Mouse (Mus musculus): ENCODE measurements at regions not wholly inside any gene's neighbourhood (a gene's known extent, or its start where the extent isn't known, plus 50 kb on each side); places are given as distances from the start of the nearest gene placed in this dataset.

DNA sequence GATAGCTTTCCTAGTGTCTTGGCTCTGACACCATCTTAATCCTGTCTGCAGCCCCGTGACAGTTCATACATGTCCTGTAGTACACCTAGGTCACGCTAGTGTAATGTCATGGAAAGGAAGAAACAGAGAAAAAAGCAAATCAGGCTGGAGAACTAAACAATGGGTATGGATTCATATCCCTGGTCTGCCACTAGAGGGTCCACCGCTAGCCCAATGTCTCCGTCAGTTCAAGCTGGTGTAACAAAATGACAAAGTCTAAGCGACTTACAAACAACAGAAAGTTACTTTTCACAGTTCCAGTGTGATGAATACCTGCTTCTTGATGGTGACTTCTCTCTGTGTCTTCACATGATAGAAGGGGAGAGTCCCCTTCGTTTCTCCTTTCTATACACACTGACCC lies 194.0 kb downstream of the Barx2 start:
- H3K27me3 ChIP-seq (ENCODE audit: control insufficient read depth, insufficient read depth, insufficient read length), result no peaks in the 10 kb centered on the region
- H3K36me3 ChIP-seq (ENCODE audit: control insufficient read depth, insufficient read depth), result no peaks in the 10 kb centered on the region
- H3K4me3 ChIP-seq, result no peak overlapping the region
- no peak overlapping the region for H3ac ChIP-seq (ENCODE audit: control insufficient read depth, insufficient read length)
- no peak overlapping the region for H3K4me2 ChIP-seq (ENCODE audit: low read depth)
- TF ChIP-seq MAX (IDR thresholded peaks at IDR 0.05; ENCODE audit: low read depth), result no peak
- no peak for TF ChIP-seq E2F4 (IDR thresholded peaks at IDR 0.05; ENCODE audit: insufficient read depth)
- TF ChIP-seq REST (IDR thresholded peaks at IDR 0.05; ENCODE audit: insufficient read depth, insufficient read length), result no peak
- no peak for TF ChIP-seq USF1 (IDR thresholded peaks at IDR 0.05; ENCODE audit: low read depth)
- TF ChIP-seq CEBPB (IDR thresholded peaks at IDR 0.05; ENCODE audit: insufficient read depth, poor library complexity, severe bottlenecking), result no peak
- TF ChIP-seq SRF (IDR thresholded peaks at IDR 0.05; ENCODE audit: control insufficient read depth, insufficient read length, low read depth), result no peak
- no peak for TF ChIP-seq TCF12 (IDR thresholded peaks at IDR 0.05; ENCODE audit: insufficient read depth, poor library complexity, severe bottlenecking)
- TF ChIP-seq MYOD1 (IDR thresholded peaks at IDR 0.05; ENCODE audit: control insufficient read depth in 1 of 3, insufficient read length in 2 of 3, low read depth in 2 of 3), result no peak
- no peaks in the 10 kb centered on the region for H3K79me2 ChIP-seq (ENCODE audit: control insufficient read depth, insufficient read depth)

DNA sequence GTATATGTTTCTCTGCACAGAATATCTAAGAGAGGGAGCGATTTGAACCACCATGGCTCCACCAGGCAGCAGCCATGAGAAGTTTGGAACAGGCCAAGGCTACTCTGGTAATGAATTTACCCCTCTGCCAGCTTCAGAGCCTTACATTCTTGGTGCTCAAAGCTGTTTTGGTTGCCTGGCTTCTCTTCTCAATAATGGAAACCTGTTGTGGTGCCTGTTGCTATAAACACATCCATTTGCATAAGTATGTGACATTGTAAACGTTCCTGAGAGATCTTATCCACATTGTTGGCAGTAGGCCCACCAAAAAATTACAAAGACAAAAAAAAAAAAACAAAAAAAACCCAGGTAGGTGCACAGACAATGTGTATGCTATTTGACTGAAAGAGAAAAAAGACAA lies 203.2 kb downstream of the Barx2 start:
- Histone ChIP-seq H3K79me2 (ENCODE audit: control insufficient read depth, insufficient read depth) (no peaks in the 10 kb centered on the region), H3ac (ENCODE audit: control insufficient read depth, insufficient read length) (no peak overlapping the region), H3K36me3 (ENCODE audit: control insufficient read depth, insufficient read depth) (no peaks in the 10 kb centered on the region), H3K4me2 (ENCODE audit: low read depth) (no peak overlapping the region), H3K27me3 (ENCODE audit: control insufficient read depth, insufficient read depth, insufficient read length) (no peaks in the 10 kb centered on the region), H3K4me3 (no peak overlapping the region)
- TF ChIP-seq MYOD1 (IDR thresholded peaks at IDR 0.05; ENCODE audit: control insufficient read depth in 1 of 3, insufficient read length in 2 of 3, low read depth in 2 of 3) (no peak), USF1 (IDR thresholded peaks at IDR 0.05; ENCODE audit: low read depth) (no peak), CEBPB (IDR thresholded peaks at IDR 0.05; ENCODE audit: insufficient read depth, poor library complexity, severe bottlenecking) (no peak), SRF (IDR thresholded peaks at IDR 0.05; ENCODE audit: control insufficient read depth, insufficient read length, low read depth) (no peak), POLR2A (IDR thresholded peaks at IDR 0.05; ENCODE audit: insufficient read length, low read depth) (no peak), POLR2AphosphoS2 (IDR thresholded peaks at IDR 0.05; ENCODE audit: insufficient read length, low read depth) (no peak), E2F4 (IDR thresholded peaks at IDR 0.05; ENCODE audit: insufficient read depth) (no peak), MAX (IDR thresholded peaks at IDR 0.05; ENCODE audit: low read depth) (no peak), TCF3 (IDR thresholded peaks at IDR 0.05; ENCODE audit: insufficient read length, low read depth) (no peak), MYOG (IDR thresholded peaks at IDR 0.05; ENCODE audit: control insufficient read depth in 1 of 3, insufficient read depth in 1 of 3, insufficient read length in 2 of 3, low read depth in 2 of 3) (no peak), REST (IDR thresholded peaks at IDR 0.05; ENCODE audit: insufficient read depth, insufficient read length) (no peak), TCF12 (IDR thresholded peaks at IDR 0.05; ENCODE audit: insufficient read depth, poor library complexity, severe bottlenecking) (no peak)

DNA sequence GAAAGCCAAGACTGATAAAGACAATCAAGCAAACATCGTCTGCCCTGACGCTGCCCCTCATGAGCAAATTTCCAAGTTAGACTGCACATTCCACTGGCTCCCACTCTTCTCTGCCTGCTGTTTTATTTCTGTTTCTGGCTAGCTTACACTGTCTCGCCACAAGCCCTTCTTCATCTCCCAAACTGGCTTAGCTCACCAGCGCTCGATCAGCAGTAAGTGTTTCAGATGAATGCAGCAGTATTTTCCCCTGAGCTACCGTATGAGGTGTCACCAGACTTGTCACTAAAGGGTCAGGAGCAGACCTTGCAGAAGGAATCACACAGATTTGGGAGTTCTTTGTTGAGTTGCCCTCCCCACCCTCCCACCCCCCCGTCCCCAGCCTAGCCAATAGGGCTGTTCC lies 206.6 kb downstream of the Barx2 start:
- Histone ChIP-seq H3K4me3 (no peak overlapping the region), H3K36me3 (ENCODE audit: control insufficient read depth, insufficient read depth) (no peaks in the 10 kb centered on the region), H3K27me3 (ENCODE audit: control insufficient read depth, insufficient read depth, insufficient read length) (no peaks in the 10 kb centered on the region), H3K4me2 (ENCODE audit: low read depth) (no peak overlapping the region), H3ac (ENCODE audit: control insufficient read depth, insufficient read length) (no peak overlapping the region), H3K79me2 (ENCODE audit: control insufficient read depth, insufficient read depth) (no peaks in the 10 kb centered on the region)
- no peak for TF ChIP-seq TCF12 (IDR thresholded peaks at IDR 0.05; ENCODE audit: insufficient read depth, poor library complexity, severe bottlenecking)
- TF ChIP-seq MYOD1 (IDR thresholded peaks at IDR 0.05; ENCODE audit: control insufficient read depth in 1 of 3, insufficient read length in 2 of 3, low read depth in 2 of 3), result no peak
- no peak for TF ChIP-seq CEBPB (IDR thresholded peaks at IDR 0.05; ENCODE audit: insufficient read depth, poor library complexity, severe bottlenecking)
- TF ChIP-seq E2F4 (IDR thresholded peaks at IDR 0.05; ENCODE audit: insufficient read depth), result no peak
- TF ChIP-seq TCF3 (IDR thresholded peaks at IDR 0.05; ENCODE audit: insufficient read length, low read depth), result no peak
- TF ChIP-seq POLR2AphosphoS2 (IDR thresholded peaks at IDR 0.05; ENCODE audit: insufficient read length, low read depth), result no peak

DNA sequence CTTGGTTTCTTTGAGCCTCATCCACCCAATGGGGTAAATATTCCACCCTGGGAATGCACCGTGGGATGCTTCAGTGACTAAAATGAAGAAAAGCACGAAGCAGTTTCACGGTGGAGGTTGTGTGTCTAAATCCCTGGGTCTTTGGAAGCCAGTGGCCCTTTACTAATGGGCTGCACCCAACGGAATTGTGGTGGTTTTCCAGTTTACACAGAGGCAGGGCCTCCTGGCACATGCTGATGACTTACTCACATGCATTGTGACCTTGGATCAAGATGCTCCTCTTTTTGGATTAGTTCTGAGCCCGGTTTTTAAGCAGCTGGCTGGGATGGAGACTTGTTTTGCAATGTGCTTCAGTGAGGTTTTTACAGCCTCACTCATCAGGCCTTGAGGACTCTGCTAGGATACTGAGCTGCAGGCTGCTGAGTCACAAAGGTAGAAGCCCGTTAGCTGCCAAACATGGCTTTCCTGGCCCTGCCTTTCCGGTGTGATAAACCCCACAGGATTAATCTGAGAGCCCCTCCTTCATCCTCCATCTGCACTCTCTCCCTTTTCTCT lies 222.3 kb downstream of the Barx2 start:
- Histone ChIP-seq H3K36me3 (ENCODE audit: control insufficient read depth, insufficient read depth) (no peaks in the 10 kb centered on the region), H3K4me2 (ENCODE audit: low read depth) (no peak overlapping the region), H3ac (ENCODE audit: control insufficient read depth, insufficient read length) (no peak overlapping the region), H3K27me3 (ENCODE audit: control insufficient read depth, insufficient read depth, insufficient read length) (no peaks in the 10 kb centered on the region), H3K4me3 (no peak overlapping the region), H3K79me2 (ENCODE audit: control insufficient read depth, insufficient read depth) (no peaks in the 10 kb centered on the region)
- no peak for TF ChIP-seq MYOG (IDR thresholded peaks at IDR 0.05; ENCODE audit: control insufficient read depth in 1 of 3, insufficient read depth in 1 of 3, insufficient read length in 2 of 3, low read depth in 2 of 3)
- TF ChIP-seq MAX (IDR thresholded peaks at IDR 0.05; ENCODE audit: low read depth), result no peak
- TF ChIP-seq TCF12 (IDR thresholded peaks at IDR 0.05; ENCODE audit: insufficient read depth, poor library complexity, severe bottlenecking), result no peak
- TF ChIP-seq POLR2A (IDR thresholded peaks at IDR 0.05; ENCODE audit: insufficient read length, low read depth), result no peak
- no peak for TF ChIP-seq POLR2AphosphoS2 (IDR thresholded peaks at IDR 0.05; ENCODE audit: insufficient read length, low read depth)
- TF ChIP-seq REST (IDR thresholded peaks at IDR 0.05; ENCODE audit: insufficient read depth, insufficient read length), result no peak
- TF ChIP-seq CEBPB (IDR thresholded peaks at IDR 0.05; ENCODE audit: insufficient read depth, poor library complexity, severe bottlenecking), result no peak
- no peak for TF ChIP-seq TCF3 (IDR thresholded peaks at IDR 0.05; ENCODE audit: insufficient read length, low read depth)
- no peak for TF ChIP-seq E2F4 (IDR thresholded peaks at IDR 0.05; ENCODE audit: insufficient read depth)
- no peak for TF ChIP-seq MYOD1 (IDR thresholded peaks at IDR 0.05; ENCODE audit: control insufficient read depth in 1 of 3, insufficient read length in 2 of 3, low read depth in 2 of 3)
- TF ChIP-seq SRF (IDR thresholded peaks at IDR 0.05; ENCODE audit: control insufficient read depth, insufficient read length, low read depth), result no peak
- TF ChIP-seq USF1 (IDR thresholded peaks at IDR 0.05; ENCODE audit: low read depth), result no peak

DNA sequence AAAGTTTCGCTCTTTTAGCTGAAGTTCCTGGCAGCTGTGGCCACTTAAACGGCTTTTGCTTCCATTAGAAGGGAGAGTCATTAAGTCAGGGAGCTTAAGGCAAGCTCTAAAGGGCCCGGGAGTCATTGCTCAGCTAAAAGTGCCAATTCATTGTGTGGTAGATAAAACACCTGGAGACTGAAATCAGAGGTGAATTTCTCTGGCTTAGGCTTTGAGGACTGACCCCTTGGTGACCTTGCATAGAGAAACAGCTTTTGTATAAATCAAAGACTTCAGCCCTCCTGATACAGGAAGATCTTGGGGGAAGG lies 224.1 kb upstream of the Tmem45b start:
- Histone ChIP-seq H3ac (ENCODE audit: control insufficient read depth, insufficient read length) (no peak overlapping the region), H3K4me3 (no peak overlapping the region), H3K4me2 (ENCODE audit: low read depth) (peak overlapping the region; percentile 6), H3K79me2 (ENCODE audit: control insufficient read depth, insufficient read depth) (no peaks in the 10 kb centered on the region), H3K27me3 (ENCODE audit: control insufficient read depth, insufficient read depth, insufficient read length) (no peaks in the 10 kb centered on the region), H3K36me3 (ENCODE audit: control insufficient read depth, insufficient read depth) (no peaks in the 10 kb centered on the region)
- TF ChIP-seq TCF12 (IDR thresholded peaks at IDR 0.05; ENCODE audit: insufficient read depth, poor library complexity, severe bottlenecking) (no peak), POLR2A (IDR thresholded peaks at IDR 0.05; ENCODE audit: insufficient read length, low read depth) (no peak), TCF3 (IDR thresholded peaks at IDR 0.05; ENCODE audit: insufficient read length, low read depth) (no peak), MAX (IDR thresholded peaks at IDR 0.05; ENCODE audit: low read depth) (no peak), MYOD1 (IDR thresholded peaks at IDR 0.05; ENCODE audit: control insufficient read depth in 1 of 3, insufficient read length in 2 of 3, low read depth in 2 of 3) (no peak), USF1 (IDR thresholded peaks at IDR 0.05; ENCODE audit: low read depth) (no peak), MYOG (IDR thresholded peaks at IDR 0.05; ENCODE audit: control insufficient read depth in 1 of 3, insufficient read depth in 1 of 3, insufficient read length in 2 of 3, low read depth in 2 of 3) (no peak), REST (IDR thresholded peaks at IDR 0.05; ENCODE audit: insufficient read depth, insufficient read length) (no peak), SRF (IDR thresholded peaks at IDR 0.05; ENCODE audit: control insufficient read depth, insufficient read length, low read depth) (no peak), POLR2AphosphoS2 (IDR thresholded peaks at IDR 0.05; ENCODE audit: insufficient read length, low read depth) (no peak), E2F4 (IDR thresholded peaks at IDR 0.05; ENCODE audit: insufficient read depth) (no peak), CEBPB (IDR thresholded peaks at IDR 0.05; ENCODE audit: insufficient read depth, poor library complexity, severe bottlenecking) (no peak)
